Mouse (Mus musculus) midbrain, embryonic 10.5 days (tissue): ENCODE measurements around the gene Ints5. TPM values are rescaled to one million over a fixed set of nuclear protein-coding genes. Genes with fewer than 3 reads are reported as not detected.
A peak's percentile ranks its signal among the peaks of the same experiment; 100 is the strongest.
"Not testable (repeated sequence)": the region's sequence is repeated elsewhere in the genome, so short reads cannot be mapped to it uniquely, and the experiment has no call there.

Source experiments
- DNase-seq: peaks from one replicate; pipeline ENCODE4 v3.0.0-alpha.2; 2017; ENCODE audit warnings: low spot score
- H3K27ac ChIP-seq: fragments of 300-500 bp; sonication (generic); replicated peaks from 2 replicates; pipeline ENCODE4 v1.5.1; 2016; ENCODE audit warnings: mild to moderate bottlenecking
- H3K27me3 ChIP-seq: fragments of 300-500 bp; sonication (generic); 2 replicates; pipeline ENCODE4 v1.6.1; 2016; ENCODE audit warnings: low read depth, mild to moderate bottlenecking; ENCODE audit not compliant: poor library complexity, severe bottlenecking
- H3K36me3 ChIP-seq: fragments of 300-500 bp; sonication (generic); 2 replicates; pipeline ENCODE4 v1.6.1; 2016; ENCODE audit warnings: mild to moderate bottlenecking, moderate library complexity
- H3K4me1 ChIP-seq: fragments of 300-500 bp; sonication (generic); 2 replicates; pipeline ENCODE4 v1.6.1; 2016
- H3K4me3 ChIP-seq: fragments of 300-500 bp; sonication (generic); 2 replicates; pipeline ENCODE4 v1.5.1; 2016; ENCODE audit warnings: mild to moderate bottlenecking, moderate library complexity
- H3K9me3 ChIP-seq: fragments of 300-500 bp; sonication (generic); replicated peaks from 2 replicates; pipeline ENCODE4 v1.6.1; 2016; ENCODE audit warnings: mild to moderate bottlenecking
- WGBS: fragments of 180-500 bp; shearing (Covaris S2); methylation state at CpG from one replicate; pipeline ENCODE4 v1.1.7; 2016; 5-methylcytosine and 5-hydroxymethylcytosine counted together
- polyA plus RNA-seq: library from polyadenylated mRNA; unstranded; fragments of >200 nt; fragmentation: Nextera tagmentation; extraction: Ambion mirVana; gene quantifications from 2 replicates; pipeline ENCODE4 v1.2.1, GENCODE M21; 2016

Gene Ints5
- 54.8 and 56.7 TPM in 2 replicates for polyA plus RNA-seq

GRCm38 (mm10) chr19:8892829-8893766 lies at the start of gene Ints5:
Gene Ints5, plus strand, starts transcription at chr19:8893005.
- DNase-seq = peak; percentile 86
- peaks cover 50% of the 10 kb centered on the region for H3K36me3 ChIP-seq
- peak within 1 kb of the TSS; percentile 83 for H3K4me3 ChIP-seq
- 3% methylated on average over 54 of the region's 54 CpGs for WGBS
- H3K4me1 ChIP-seq = peaks cover 50% of the 10 kb centered on the region
- H3K27me3 ChIP-seq = no peaks in the 10 kb centered on the region
- H3K27ac ChIP-seq = peak within 1 kb of the TSS; percentile 92
- no peaks in the 10 kb centered on the region for H3K9me3 ChIP-seq

- peaks cover 19% of the 10 kb centered on the region for H3K4me1 ChIP-seq
- no peak overlapping the region for H3K27ac ChIP-seq
- 71% methylated on average over 5 of the region's 5 CpGs for WGBS
- no peak overlapping the region for H3K4me3 ChIP-seq
- no peaks in the 10 kb centered on the region for H3K27me3 ChIP-seq
- peak; percentile 69 for DNase-seq
- peaks cover 60% of the 10 kb centered on the region for H3K36me3 ChIP-seq
- no peaks in the 10 kb centered on the region for H3K9me3 ChIP-seq
Measured at GRCm38 (mm10) chr19:8844371-8845129, 48.3 kb upstream of the Ints5 start.

GRCm38 (mm10) chr19:8848356-8848755 lies 44.4 kb upstream of the Ints5 start:
- no peak for DNase-seq
- H3K27ac ChIP-seq = no peak overlapping the region
- H3K4me3 ChIP-seq = no peak overlapping the region
- 86% methylated on average over 5 of the region's 5 CpGs for WGBS
- peaks cover 7% of the 10 kb centered on the region; the same call in 1 of the 2 replicates for H3K4me1 ChIP-seq
- peaks cover 38% of the 10 kb centered on the region for H3K36me3 ChIP-seq
- H3K27me3 ChIP-seq = no peaks in the 10 kb centered on the region
- no peaks in the 10 kb centered on the region for H3K9me3 ChIP-seq

- H3K4me1 ChIP-seq = peaks cover 7% of the 10 kb centered on the region; the same call in 1 of the 2 replicates
- H3K36me3 ChIP-seq = peaks cover 32% of the 10 kb centered on the region
- H3K27ac ChIP-seq = 0 out of 2 replicates have a peak within 1 kb of the TSS, but pooled peaks have one; percentile 38
- H3K27me3 ChIP-seq = no peaks in the 10 kb centered on the region
- 36% methylated on average over 7 of the region's 7 CpGs for WGBS
- no peak for DNase-seq
- H3K4me3 ChIP-seq = no peak within 1 kb of the TSS
- no peaks in the 10 kb centered on the region for H3K9me3 ChIP-seq
Measured at GRCm38 (mm10) chr19:8850402-8850901, 42.4 kb upstream of the Ints5 start, which contains the start of gene Lrrn4cl. Gene Lrrn4cl, plus strand, starts transcription at chr19:8850768.

GRCm38 (mm10) chr19:8851639-8852038 lies 41.2 kb upstream of the Ints5 start:
- no peak overlapping the region for H3K27ac ChIP-seq
- no peaks in the 10 kb centered on the region for H3K9me3 ChIP-seq
- H3K36me3 ChIP-seq = peaks cover 20% of the 10 kb centered on the region
- no peaks in the 10 kb centered on the region for H3K27me3 ChIP-seq
- H3K4me1 ChIP-seq = peaks cover 7% of the 10 kb centered on the region; the same call in 1 of the 2 replicates
- WGBS = 55% methylated on average over 7 of the region's 7 CpGs
- H3K4me3 ChIP-seq = no peak overlapping the region
- DNase-seq = no peak

GRCm38 (mm10) chr19:8852236-8852928 lies 40.4 kb upstream of the Ints5 start:
- H3K36me3 ChIP-seq = peaks cover 13% of the 10 kb centered on the region
- H3K9me3 ChIP-seq = no peaks in the 10 kb centered on the region
- WGBS = 62% methylated on average over 10 of the region's 10 CpGs

GRCm38 (mm10) chr19:8853117-8853516 lies 39.7 kb upstream of the Ints5 start:
- H3K4me1 ChIP-seq = peaks cover 7% of the 10 kb centered on the region; the same call in 1 of the 2 replicates
- H3K27me3 ChIP-seq = no peaks in the 10 kb centered on the region
- DNase-seq = no peak
- no peak overlapping the region for H3K27ac ChIP-seq
- H3K9me3 ChIP-seq = no peaks in the 10 kb centered on the region
- H3K36me3 ChIP-seq = peaks cover 5% of the 10 kb centered on the region
- WGBS = 85% methylated on average over 3 of the region's 3 CpGs
- no peak overlapping the region for H3K4me3 ChIP-seq

More at GRCm38 (mm10) chr19:8852236-8852928, 40.4 kb upstream of the Ints5 start:
- H3K4me3 ChIP-seq = no peak overlapping the region
- H3K27ac ChIP-seq = no peak overlapping the region
- peaks cover 7% of the 10 kb centered on the region; the same call in 1 of the 2 replicates for H3K4me1 ChIP-seq
- H3K27me3 ChIP-seq = no peaks in the 10 kb centered on the region
- no peak for DNase-seq

GRCm38 (mm10) chr19:8857689-8858088 lies 35.1 kb upstream of the Ints5 start:
- 46% methylated on average over 4 of the region's 4 CpGs for WGBS
- no peak for DNase-seq
- Histone ChIP-seq H3K36me3 (no peaks in the 10 kb centered on the region), H3K27ac (no peak overlapping the region), H3K4me1 (no peaks in the 10 kb centered on the region), H3K27me3 (no peaks in the 10 kb centered on the region), H3K4me3 (no peak overlapping the region), H3K9me3 (no peaks in the 10 kb centered on the region)

GRCm38 (mm10) chr19:8859018-8859417 lies 33.8 kb upstream of the Ints5 start:
- Histone ChIP-seq H3K36me3 (no peaks in the 10 kb centered on the region), H3K9me3 (no peaks in the 10 kb centered on the region), H3K4me1 (no peaks in the 10 kb centered on the region), H3K27me3 (no peaks in the 10 kb centered on the region), H3K4me3 (no peak overlapping the region), H3K27ac (no peak overlapping the region)
- WGBS = 25% methylated on average over 1 of the region's 1 CpGs
- DNase-seq = no peak

- H3K36me3 ChIP-seq = no peaks in the 10 kb centered on the region
- H3K27ac ChIP-seq = no peak overlapping the region
- WGBS = 85% methylated on average over 6 of the region's 6 CpGs
- H3K27me3 ChIP-seq = no peaks in the 10 kb centered on the region
- H3K4me1 ChIP-seq = no peaks in the 10 kb centered on the region
- H3K4me3 ChIP-seq = no peak overlapping the region
- no peak for DNase-seq
- no peaks in the 10 kb centered on the region for H3K9me3 ChIP-seq
Measured at GRCm38 (mm10) chr19:8864265-8864664, 28.5 kb upstream of the Ints5 start.

GRCm38 (mm10) chr19:8870381-8870780 lies 22.4 kb upstream of the Ints5 start:
- H3K9me3 ChIP-seq, H3K4me3 ChIP-seq, H3K27me3 ChIP-seq, DNase-seq, H3K27ac ChIP-seq: not testable (repeated sequence)
- peaks cover 13% of the 10 kb centered on the region for H3K4me1 ChIP-seq
- 75% methylated on average over 3 of the region's 3 CpGs for WGBS
- peaks cover 25% of the 10 kb centered on the region for H3K36me3 ChIP-seq

GRCm38 (mm10) chr19:8870838-8871237 lies 22.0 kb upstream of the Ints5 start:
- 67% methylated on average over 9 of the region's 9 CpGs for WGBS

More at GRCm38 (mm10) chr19:8870838-8871237, 22.0 kb upstream of the Ints5 start:
- Histone ChIP-seq H3K27me3 (no peaks in the 10 kb centered on the region), H3K4me1 (peaks cover 13% of the 10 kb centered on the region), H3K9me3 (no peaks in the 10 kb centered on the region), H3K27ac (peak overlapping the region; percentile 92), H3K4me3 (peak overlapping the region; percentile 91), H3K36me3 (peaks cover 30% of the 10 kb centered on the region)
- no peak for DNase-seq
